Mouse (Mus musculus) small intestine, adult 2 months (tissue): ENCODE measurements around the gene Gimap9.

Experiments
- CTCF ChIP-seq: fragments of 200-500 bp; IDR thresholded peaks from 2 replicates; pipeline ENCODE4 v1.5.1; 2012; ENCODE audit warnings: low read depth, mild to moderate bottlenecking, control low read depth, inconsistent platforms, low read length, moderate library complexity, mixed read lengths; ENCODE audit not compliant: insufficient replicate concordance, insufficient read length; ENCODE audit errors: extremely low read depth
- POLR2A ChIP-seq: fragments of 200-500 bp; IDR thresholded peaks from 2 replicates; pipeline ENCODE4 v1.6.1; 2012; ENCODE audit warnings: low read depth, mild to moderate bottlenecking, control low read depth, inconsistent platforms, low read length, moderate library complexity

DNA sequence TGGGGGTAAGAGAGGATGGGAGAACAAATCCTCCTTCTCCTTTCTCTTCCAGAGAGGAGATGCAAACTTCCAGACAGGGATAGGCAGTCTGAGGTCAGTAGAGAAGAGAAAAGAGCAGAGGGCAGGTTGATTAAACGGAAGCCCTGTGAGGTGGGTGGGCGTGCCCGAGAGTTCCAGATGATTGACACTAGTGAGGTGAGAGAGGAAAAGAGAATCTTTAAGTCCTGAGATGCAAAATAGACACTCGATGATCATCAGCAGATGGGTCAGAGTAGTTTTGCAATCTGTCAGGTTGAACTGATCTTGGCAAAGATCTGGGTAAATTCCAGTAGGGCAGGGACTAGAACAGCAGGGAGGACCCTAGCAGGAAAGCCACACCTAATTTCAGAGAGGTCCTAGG lies 11.2 kb upstream of the Gimap9 start:
- TF ChIP-seq CTCF (no peak), POLR2A (no peak)
